Mouse (Mus musculus) adrenal gland, postnatal 36 days (tissue): ENCODE results near the gene Tcea3. TPM values are rescaled to one million over a fixed set of nuclear protein-coding genes. Genes with fewer than 3 reads are reported as not detected.

Experiments used
- DNase-seq, 2 experiments: peaks; one replicate each; pipeline ENCODE4 v3.0.0; 2021; ENCODE audit warnings: mixed read lengths in 1 of 2
- total RNA-seq, 2 experiments: library from RNA; stranded (reverse); gene quantifications; 2 replicates each; pipeline ENCODE4 v1.2.3; 2021

Tcea3 gene
- total RNA-seq, 2 experiments from 2014 or later: 2.7 to 2.8 TPM

GRCm38 (mm10) chr4:136239111-136239510, 8.4 kb upstream of the Tcea3 start:
- no peak for DNase-seq

DNA sequence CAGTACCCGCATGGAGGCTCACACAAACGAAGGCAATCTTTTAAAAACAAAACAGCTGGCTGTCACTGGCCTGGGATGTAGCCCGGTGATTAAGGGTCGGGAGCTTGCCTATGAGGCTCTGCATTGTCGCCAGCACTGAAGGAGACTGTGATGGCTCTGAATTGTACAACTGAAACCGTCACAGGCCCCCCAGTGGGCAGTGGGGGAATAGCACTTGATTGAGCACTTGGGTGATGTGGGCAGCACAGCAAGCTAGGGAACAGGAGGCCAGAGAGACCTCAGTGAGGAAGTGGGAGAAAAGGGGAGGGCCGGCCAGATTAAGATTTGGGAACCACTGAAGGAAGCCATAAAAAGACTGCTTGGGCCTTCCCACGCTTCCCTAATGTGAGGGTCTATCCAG, 7.9 kb upstream of the Tcea3 start:
- peak; percentile 84 to 90 for DNase-seq

DNA sequence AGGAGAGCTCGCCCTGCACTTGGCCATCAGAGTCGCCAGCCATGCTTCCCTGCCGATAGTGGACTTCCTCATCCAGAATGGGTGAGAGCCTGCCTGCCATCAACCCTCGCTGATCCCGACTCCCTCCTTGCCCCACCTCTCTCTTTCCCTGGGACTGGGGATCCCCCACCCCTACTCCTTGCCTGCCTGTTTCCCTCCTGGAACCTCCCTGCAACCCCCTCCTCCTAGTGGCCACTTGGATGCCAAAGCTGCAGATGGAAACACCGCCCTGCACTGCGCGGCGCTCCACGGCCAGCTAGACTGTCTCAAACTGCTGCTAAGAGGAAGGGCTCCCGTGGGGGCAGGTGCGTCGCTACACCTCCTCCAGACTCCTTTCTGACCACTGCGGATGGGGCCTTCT, 7.4 kb upstream of the Tcea3 start:
- DNase-seq: no peak

- no peak for DNase-seq
These were observed 6.6 kb upstream of the Tcea3 start for GRCm38 (mm10) chr4:136240955-136241354.

DNA sequence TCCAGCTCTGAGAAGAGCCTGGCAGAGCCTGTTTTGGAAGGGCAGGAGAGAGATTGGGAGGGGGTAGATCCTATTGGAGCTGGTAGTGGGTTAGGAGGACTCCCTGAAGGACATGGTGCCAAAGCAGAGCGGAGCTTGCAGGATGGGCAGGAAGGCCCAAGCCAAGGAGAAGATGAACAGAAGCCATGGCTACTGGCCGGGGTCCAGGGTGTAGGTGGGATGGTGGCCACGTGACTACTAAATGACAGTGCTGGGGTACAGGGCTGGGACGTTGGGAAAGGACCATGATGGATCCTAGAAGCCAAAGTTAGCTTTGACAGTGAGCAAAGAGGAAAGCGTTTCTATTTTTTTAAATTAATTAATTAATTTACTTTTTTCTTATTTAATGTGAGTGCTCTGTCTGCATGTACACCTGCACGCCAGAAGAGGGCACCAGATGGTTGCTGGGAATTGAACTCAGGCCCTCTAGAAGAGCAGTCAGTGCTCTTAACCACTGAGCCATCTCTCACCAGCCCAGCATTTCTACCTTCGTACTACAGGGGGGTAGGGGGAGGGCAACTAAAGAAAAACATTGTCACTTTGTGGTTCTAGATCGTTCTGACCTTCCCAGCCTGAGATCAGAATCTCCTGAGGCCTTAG, 5.3 kb upstream of the Tcea3 start:
- peak; percentile 29 to 48 for DNase-seq

DNA sequence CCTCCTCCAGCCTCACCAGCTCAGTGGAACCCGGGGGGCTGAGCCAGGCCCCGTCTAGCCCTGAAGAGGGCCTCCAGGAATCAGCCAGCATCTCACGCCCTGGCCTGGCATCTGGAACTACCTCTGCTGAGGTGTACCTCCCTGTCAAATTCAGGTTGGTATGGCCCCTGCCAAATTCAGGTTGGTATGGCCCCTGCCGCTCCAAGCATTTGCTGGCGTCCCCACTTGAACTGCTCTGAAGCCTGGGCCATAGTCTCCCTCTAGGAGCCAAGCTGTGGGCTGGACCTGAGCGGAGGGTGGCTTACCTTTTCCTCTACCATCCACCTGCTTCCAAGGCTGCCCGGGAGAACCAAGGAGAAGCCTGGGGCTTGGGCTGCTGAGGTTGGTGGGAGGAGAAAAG, 4.8 kb upstream of the Tcea3 start:
- DNase-seq: no peak

- no peak for DNase-seq
These were observed 3.3 kb upstream of the Tcea3 start for GRCm38 (mm10) chr4:136244208-136244607.

- no peak for DNase-seq
These were observed 1.8 kb upstream of the Tcea3 start for GRCm38 (mm10) chr4:136245681-136246080.

GRCm38 (mm10) chr4:136246568-136246969, 960 bp upstream of the Tcea3 start:
- DNase-seq: no peak

DNA sequence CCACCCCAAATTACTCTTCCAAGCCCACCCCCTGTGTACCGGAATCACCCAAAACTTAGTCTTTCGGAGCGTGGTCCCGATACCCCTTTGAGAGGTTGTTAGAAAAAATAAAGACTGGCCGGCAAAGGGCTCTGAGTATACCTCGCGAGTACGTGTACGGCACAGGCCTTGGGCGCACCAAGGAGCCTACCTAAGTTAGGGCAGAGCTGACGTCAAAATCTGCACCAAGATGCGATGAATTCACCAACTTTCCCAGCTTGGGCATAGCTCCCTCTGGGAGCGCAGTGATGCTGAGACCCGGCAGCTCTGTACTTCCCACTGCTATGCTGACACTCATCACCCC, 172 bp upstream of the Tcea3 start:
- no peak for DNase-seq

DNA sequence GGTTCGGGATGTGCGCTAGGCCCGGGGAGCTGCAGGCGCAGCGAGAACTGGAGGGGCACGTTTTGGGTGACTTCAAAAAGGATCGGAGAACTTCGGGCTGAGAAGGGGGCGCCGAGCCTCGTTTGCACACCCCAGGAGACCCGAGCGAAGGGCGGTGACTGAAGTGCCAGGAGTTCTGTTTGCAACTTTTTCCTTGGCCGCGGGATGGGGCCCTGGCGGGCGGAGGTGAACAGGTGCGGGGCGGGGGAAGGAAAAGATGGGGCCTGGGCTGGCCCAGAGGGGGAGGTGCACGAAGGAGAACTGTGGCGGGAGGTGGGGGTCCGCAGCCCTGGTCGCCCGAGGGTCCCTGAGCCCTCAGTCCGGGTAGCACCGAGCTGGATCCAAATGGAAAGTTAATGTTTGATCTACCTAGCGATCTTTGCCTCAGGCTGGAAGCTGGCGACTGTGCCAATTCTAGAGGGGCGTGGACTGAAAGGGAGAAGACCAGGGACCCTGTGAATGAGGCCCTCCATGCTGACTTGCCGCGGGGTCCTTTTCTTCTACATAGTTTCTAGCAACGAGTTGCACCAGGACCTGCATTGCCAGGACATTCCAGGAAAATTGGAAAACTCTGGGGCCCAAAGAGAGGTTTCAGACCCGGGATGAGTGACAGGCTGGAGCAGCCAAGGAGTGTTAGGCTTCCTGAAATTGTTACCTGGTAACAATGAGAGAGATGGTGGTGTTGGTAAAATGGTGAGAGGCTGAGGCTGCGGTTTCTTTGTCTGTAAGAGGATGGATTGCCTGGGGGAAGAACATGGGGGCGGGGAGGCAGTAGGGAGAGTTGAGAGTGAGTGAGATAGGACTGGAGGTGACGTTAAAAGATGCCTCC, 1.2 kb downstream of the Tcea3 start:
- no peak for DNase-seq

GRCm38 (mm10) chr4:136249332-136249647, 1.8 kb downstream of the Tcea3 start:
- no peak for DNase-seq

DNA sequence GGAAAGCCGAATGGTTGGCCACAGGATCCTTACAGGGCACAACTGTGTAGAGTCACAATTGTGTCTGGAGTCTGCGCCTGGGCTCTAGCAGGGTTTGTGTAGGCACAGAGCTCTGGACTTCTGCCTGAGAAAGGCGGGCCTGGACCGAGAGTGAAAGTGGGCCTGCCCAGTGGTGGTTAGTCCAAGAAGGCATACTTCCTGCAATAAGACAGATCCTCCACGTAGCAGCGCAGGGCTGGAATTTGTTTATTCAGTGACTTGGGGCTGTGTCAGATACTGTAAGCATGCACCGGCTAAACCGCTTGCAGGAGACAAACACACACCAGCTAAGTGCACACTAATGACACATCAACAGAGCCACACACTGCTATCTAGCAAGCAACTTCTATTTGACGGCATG, 2.3 kb downstream of the Tcea3 start:
- peak; percentile 20 to 39 for DNase-seq

DNA sequence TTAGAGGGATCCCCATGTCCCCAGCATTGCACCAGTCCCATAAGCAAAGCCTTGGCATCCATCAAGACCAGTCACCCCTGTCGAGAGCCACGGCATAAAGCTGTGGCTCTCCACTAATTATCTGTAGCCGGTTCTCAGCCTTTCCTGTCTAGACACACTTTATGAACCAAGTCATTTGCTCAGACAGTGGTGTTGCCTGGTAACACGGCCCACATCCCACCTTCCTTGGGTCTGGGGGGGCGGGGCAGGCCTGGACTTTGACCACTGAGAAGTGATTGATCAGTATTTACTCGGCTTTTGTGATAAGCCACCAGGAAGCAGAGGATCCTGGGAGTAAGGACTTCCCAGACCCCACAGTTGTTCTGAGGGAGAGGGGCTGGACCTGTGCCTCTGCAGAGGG, 8.4 kb downstream of the Tcea3 start:
- no peak for DNase-seq

GRCm38 (mm10) chr4:136256696-136257095, 9.2 kb downstream of the Tcea3 start:
- DNase-seq: no peak

- DNase-seq: no peak
These were observed 12.4 kb downstream of the Tcea3 start for GRCm38 (mm10) chr4:136259916-136260315.

GRCm38 (mm10) chr4:136260491-136261180, 13.1 kb downstream of the Tcea3 start:
- DNase-seq: peak; percentile 84 to 85

- DNase-seq: no peak
These were observed 14.4 kb downstream of the Tcea3 start for GRCm38 (mm10) chr4:136261912-136262311.

DNA sequence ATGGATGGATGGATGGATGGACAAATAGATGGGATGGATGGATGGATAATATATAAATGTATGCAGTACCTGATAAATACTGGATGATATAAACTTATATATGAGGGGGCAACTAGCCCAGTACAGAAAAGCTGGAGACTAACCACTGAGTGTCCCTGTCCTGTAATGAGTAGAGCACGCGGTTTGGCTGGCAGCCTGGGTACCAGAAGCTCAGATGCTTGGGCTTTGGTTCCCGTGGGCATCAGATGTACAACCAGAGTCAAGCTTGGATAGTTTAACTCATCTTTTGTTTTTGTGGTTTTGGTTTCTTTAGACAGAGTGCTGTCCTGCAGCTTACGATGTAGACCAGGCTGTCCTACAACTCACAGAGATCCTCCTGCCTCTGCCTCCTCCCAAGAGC, 16.0 kb downstream of the Tcea3 start:
- no peak for DNase-seq

DNA sequence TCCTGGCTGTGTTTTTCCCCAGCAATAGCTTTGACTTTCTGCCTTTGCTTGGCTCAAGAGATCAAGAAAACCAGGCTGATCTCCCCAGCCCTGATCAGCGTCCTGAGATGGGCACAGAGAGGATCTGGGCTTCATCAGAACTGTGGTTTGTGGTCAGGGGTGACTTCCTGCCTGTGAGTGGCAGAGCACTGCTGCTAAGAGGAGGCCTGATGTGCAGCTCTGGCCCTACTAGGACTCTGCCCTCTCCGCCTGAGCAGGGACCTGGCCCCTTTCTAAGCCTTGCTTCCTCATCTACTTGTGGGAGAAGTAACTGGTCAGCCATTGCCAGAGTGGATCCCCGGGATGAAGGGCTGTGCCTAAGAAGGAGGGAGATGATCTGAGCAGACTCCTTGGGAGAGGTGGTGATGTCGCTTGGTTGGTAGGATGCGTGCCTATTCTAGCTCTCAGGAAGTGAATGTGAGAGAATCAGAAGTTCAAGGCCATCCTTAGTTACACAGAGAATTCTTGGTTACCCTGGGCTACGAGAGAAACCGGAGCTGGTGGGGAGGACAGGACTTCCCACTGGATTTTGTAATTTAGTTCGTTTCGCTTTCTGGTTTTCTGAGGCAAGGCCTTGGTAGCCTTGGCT, 19.3 kb downstream of the Tcea3 start:
- DNase-seq: peak in 1 of 2 experiments; percentile 22

DNA sequence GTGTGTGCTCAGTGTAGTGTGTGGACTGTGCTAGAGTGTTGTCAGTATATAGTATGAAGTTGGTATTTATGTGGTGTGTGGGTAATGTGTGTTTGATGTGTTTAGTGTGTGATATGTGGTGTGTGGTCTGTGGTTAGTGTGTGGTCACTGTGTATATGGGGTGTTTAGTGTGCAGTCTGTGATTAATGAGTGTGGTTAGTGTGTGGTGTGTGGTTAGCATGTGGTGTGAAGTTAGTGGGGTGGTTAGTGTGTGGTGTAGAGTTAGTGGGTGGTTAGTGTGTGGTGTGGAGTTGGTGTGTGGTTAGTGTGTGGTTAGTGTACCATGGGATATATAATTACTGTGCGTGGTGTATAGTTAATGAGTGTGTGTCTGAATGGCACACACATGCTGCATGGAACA, 21.4 kb downstream of the Tcea3 start:
- no peak for DNase-seq

- DNase-seq: no peak
These were observed 23.1 kb downstream of the Tcea3 start for GRCm38 (mm10) chr4:136270648-136271047.

DNA sequence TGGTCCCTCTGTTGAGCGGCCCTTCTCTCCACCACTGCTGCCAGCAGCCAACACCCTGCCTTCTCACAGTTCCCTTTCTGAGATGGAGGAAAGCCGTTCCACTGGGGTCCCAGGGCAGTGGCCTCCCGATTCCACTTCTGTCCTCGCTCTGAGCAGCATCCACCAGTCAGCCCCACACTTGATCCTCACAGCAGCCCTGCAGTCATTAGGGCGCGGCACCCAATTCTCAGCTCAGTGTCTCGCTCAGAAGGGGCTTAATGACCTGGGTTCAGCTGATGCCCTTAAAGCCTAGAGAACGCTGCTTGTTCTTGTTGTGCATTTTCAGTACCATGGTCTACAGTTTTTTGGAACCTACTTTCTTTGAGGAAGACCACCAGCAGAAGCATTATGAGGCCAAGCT, 33.6 kb downstream of the Tcea3 start:
- DNase-seq: no peak
